Mouse (Mus musculus) midbrain, embryonic 10.5 days (tissue): ENCODE results near the gene 4930516K23Rik. TPM values are rescaled to one million over a fixed set of nuclear protein-coding genes. Genes with fewer than 3 reads are reported as not detected.

Source experiments
- DNase-seq: peaks from one replicate; pipeline ENCODE4 v3.0.0-alpha.2; 2017; ENCODE audit warnings: low spot score
- H3K27ac ChIP-seq: fragments of 300-500 bp; sonication (generic); replicated peaks from 2 replicates; pipeline ENCODE4 v1.5.1; 2016; ENCODE audit warnings: mild to moderate bottlenecking
- H3K27me3 ChIP-seq: fragments of 300-500 bp; sonication (generic); 2 replicates; pipeline ENCODE4 v1.6.1; 2016; ENCODE audit warnings: low read depth, mild to moderate bottlenecking; ENCODE audit not compliant: poor library complexity, severe bottlenecking
- H3K36me3 ChIP-seq: fragments of 300-500 bp; sonication (generic); 2 replicates; pipeline ENCODE4 v1.6.1; 2016; ENCODE audit warnings: mild to moderate bottlenecking, moderate library complexity
- H3K4me1 ChIP-seq: fragments of 300-500 bp; sonication (generic); 2 replicates; pipeline ENCODE4 v1.6.1; 2016
- H3K4me3 ChIP-seq: fragments of 300-500 bp; sonication (generic); 2 replicates; pipeline ENCODE4 v1.5.1; 2016; ENCODE audit warnings: mild to moderate bottlenecking, moderate library complexity
- H3K9me3 ChIP-seq: fragments of 300-500 bp; sonication (generic); replicated peaks from 2 replicates; pipeline ENCODE4 v1.6.1; 2016; ENCODE audit warnings: mild to moderate bottlenecking
- polyA plus RNA-seq: library from polyadenylated mRNA; unstranded; fragments of >200 nt; fragmentation: Nextera tagmentation; extraction: Ambion mirVana; gene quantifications from 2 replicates; pipeline ENCODE4 v1.2.1, GENCODE M21; 2016

The 4930516K23Rik gene
- polyA plus RNA-seq, 1 experiment from 2014 or later = not detected

DNA sequence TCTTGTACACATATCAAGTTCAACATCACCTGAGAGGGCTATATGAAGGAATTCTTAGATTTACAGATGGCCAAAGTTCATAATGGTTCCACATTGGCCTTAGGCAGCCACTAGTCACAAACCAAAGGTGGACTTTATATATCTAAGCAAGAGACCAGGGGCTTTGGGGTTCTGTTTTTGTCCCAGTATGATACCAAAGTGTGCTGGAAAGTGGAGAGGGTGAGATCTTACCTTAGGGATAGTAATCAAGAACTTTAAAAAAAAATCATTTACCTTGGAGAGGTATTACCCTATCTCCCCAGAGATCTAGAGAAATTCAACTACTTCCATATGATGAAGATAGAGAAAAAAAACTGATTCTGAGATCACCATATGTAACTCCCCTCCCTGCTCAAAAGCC lies 44.0 kb downstream of the 4930516K23Rik start, which contains the start of gene Olfr639:
TSS of gene Olfr639 (minus strand) at position 101 of the 400 bp plus-strand sequence.
- Histone ChIP-seq H3K4me3 (no peak within 1 kb of the TSS), H3K27ac (no peak within 1 kb of the TSS), H3K27me3 (no peaks in the 10 kb centered on the region), H3K9me3 (no peaks in the 10 kb centered on the region), H3K36me3 (no peaks in the 10 kb centered on the region), H3K4me1 (no peaks in the 10 kb centered on the region)
- no peak for DNase-seq

Other genes starting within 250 kb of the 4930516K23Rik start
- gene Hbb-bt, start 247.4 kb downstream of the 4930516K23Rik start, polyA plus RNA-seq = 191 and 345 TPM in 2 replicates
- 74.3 and 117 TPM in 2 replicates for gene Hbb-bs, start 233.3 kb downstream of the 4930516K23Rik start, polyA plus RNA-seq
- 0.23 TPM in 1 of 2 replicates, not detected in the other for gene Hbb-bh2, start 220.9 kb downstream of the 4930516K23Rik start, polyA plus RNA-seq
- 3,029 and 4,275 TPM in 2 replicates for gene Hbb-bh1, start 218.3 kb downstream of the 4930516K23Rik start, polyA plus RNA-seq
- gene Hbb-y, start 208.2 kb downstream of the 4930516K23Rik start, polyA plus RNA-seq = 7,838 and 8,555 TPM in 2 replicates
- gene Olfr66, start 175.2 kb downstream of the 4930516K23Rik start, polyA plus RNA-seq = not detected in 2 replicates
- gene Olfr64, start 167.0 kb downstream of the 4930516K23Rik start, polyA plus RNA-seq = not detected in 2 replicates
- not detected in 2 replicates for gene Olfr65, start 158.0 kb downstream of the 4930516K23Rik start, polyA plus RNA-seq
- gene Olfr631, start 132.6 kb downstream of the 4930516K23Rik start, polyA plus RNA-seq = not detected in 2 replicates
- not detected in 2 replicates for gene Olfr632, start 127.1 kb downstream of the 4930516K23Rik start, polyA plus RNA-seq
- gene Olfr633, start 117.0 kb downstream of the 4930516K23Rik start, polyA plus RNA-seq = not detected in 2 replicates
- gene Olfr635, start 90.3 kb downstream of the 4930516K23Rik start, polyA plus RNA-seq = 0.01 and 0.04 TPM in 2 replicates
- not detected in 2 replicates for gene Olfr638, start 62.7 kb downstream of the 4930516K23Rik start, polyA plus RNA-seq
- gene Olfr639, start 44.1 kb downstream of the 4930516K23Rik start, polyA plus RNA-seq = not detected in 2 replicates
- not detected in 2 replicates for gene Olfr640, start 35.9 kb downstream of the 4930516K23Rik start, polyA plus RNA-seq
- not detected in 2 replicates for gene Olfr641, start 26.0 kb downstream of the 4930516K23Rik start, polyA plus RNA-seq
- gene Olfr642, start 8.8 kb downstream of the 4930516K23Rik start, polyA plus RNA-seq = not detected in 2 replicates
- gene Olfr644, start 10.4 kb upstream of the 4930516K23Rik start, polyA plus RNA-seq = not detected in 2 replicates
- not detected in 2 replicates for gene Olfr645, start 24.0 kb upstream of the 4930516K23Rik start, polyA plus RNA-seq
- not detected in 2 replicates for gene Olfr646, start 43.4 kb upstream of the 4930516K23Rik start, polyA plus RNA-seq
- not detected in 2 replicates for gene Ubqln5, start 68.4 kb upstream of the 4930516K23Rik start, polyA plus RNA-seq
- not detected in 2 replicates for gene Olfr643, start 76.0 kb upstream of the 4930516K23Rik start, polyA plus RNA-seq
- gene Ubqln3, start 81.8 kb upstream of the 4930516K23Rik start, polyA plus RNA-seq = not detected in 2 replicates
- gene Ubqlnl, start 89.1 kb upstream of the 4930516K23Rik start, polyA plus RNA-seq = not detected in 2 replicates
- gene Olfm5, start 103.4 kb upstream of the 4930516K23Rik start, polyA plus RNA-seq = not detected in 2 replicates
- gene Olfr648, start 121.9 kb upstream of the 4930516K23Rik start, polyA plus RNA-seq = 0.21 and 0.29 TPM in 2 replicates
- not detected in 2 replicates for gene Olfr649, start 134.5 kb upstream of the 4930516K23Rik start, polyA plus RNA-seq
- 3.6 and 4.9 TPM in 2 replicates for gene Trim6, start 157.3 kb upstream of the 4930516K23Rik start, polyA plus RNA-seq
- 0.44 and 0.93 TPM in 2 replicates for gene Trim34a, start 183.0 kb upstream of the 4930516K23Rik start, polyA plus RNA-seq
- 0.11 TPM in 1 of 2 replicates, not detected in the other for gene Trim5, start 226.6 kb upstream of the 4930516K23Rik start, polyA plus RNA-seq